Mouse (Mus musculus) mammary gland, adult 2 months (tissue): ENCODE data around the gene Scamp5. TPM values are rescaled to one million over a fixed set of nuclear protein-coding genes. Genes with fewer than 3 reads are reported as not detected.

Experiments used
- polyA plus RNA-seq: library from polyadenylated mRNA; depleted of rRNA; stranded (reverse); fragments of >200 nt; gene quantifications from 2 replicates; pipeline ENCODE4 v1.2.3, GENCODE M21; 2012; ENCODE audit warnings: low replicate concordance; rRNA removed

The Scamp5 gene
- 24.2 and 33.0 TPM in 2 replicates for polyA plus RNA-seq

DNA sequence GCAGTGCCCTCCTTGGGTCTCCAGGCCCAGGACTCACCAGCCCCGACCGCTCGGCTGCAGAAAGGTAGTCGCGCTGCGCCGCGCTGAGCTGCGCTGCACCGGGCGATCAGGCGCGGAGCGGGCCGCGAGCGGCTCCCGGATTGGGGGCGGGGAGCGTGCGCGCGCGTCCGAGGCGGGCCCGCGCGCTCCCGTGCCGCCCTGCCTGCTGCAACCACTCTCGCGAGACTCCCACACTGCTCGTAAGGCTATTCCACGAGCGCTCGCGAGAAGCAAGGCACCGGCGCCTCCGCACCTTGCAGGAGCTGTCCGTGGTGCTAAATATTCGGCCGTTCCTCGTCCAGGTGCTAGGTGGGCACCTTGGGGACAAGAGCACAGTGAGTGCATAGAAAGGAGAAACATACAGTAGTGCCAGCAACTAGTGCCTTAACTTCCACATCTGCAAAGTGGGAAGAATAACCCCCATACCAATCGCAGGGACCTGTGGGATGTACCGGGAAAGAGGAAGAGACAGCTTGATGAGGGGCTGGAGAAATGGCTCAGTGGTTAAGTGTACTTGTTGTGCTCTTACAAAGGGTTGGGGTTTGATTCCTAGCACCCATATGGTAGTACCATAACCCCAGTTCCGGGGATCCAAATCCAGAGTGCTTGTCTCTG lies at the start of gene Scamp5:
Gene Scamp5, minus strand, starts transcription at position 165 of the 654 bp plus-strand sequence.

DNA sequence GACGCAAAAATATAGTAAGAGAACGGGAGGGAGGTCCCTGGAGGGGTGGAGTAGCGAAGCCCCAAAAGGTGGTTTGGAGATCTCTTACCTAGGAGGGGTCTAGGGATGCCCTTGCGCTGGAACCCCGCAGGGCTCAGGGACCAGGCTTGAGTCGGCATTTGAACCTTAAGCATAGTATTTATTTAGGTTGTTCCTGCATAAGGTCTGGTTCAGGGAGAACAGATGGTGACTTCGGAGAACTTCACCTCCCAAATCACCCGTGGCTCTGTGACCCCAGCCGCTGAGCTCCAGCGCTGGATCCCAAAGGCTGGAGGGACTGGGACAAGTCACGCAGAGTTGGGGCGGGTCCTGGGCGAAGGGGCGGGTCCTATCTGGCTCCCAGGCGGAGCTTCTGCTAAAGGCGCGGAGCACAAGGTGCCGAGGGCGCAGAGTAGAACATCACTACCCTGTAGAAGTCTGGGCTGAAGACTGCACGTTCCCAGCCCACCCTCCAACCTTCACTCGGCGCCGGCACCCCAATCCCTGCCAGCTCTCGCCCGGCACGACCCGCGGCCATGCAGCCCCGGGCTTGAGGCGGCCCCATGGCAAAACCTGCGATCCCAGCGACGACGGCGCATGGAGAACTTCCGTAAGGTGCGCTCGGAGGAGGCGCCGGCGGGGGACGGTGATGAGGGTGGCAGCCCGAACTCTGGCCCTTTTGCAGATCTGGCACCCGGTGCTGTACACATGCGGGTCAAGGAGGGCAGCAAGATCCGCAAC lies 35.9 kb upstream of the Scamp5 start, which contains the start of gene Rpp25:
Gene Rpp25, plus strand, starts transcription at position 405 of the 759 bp plus-strand sequence.

DNA sequence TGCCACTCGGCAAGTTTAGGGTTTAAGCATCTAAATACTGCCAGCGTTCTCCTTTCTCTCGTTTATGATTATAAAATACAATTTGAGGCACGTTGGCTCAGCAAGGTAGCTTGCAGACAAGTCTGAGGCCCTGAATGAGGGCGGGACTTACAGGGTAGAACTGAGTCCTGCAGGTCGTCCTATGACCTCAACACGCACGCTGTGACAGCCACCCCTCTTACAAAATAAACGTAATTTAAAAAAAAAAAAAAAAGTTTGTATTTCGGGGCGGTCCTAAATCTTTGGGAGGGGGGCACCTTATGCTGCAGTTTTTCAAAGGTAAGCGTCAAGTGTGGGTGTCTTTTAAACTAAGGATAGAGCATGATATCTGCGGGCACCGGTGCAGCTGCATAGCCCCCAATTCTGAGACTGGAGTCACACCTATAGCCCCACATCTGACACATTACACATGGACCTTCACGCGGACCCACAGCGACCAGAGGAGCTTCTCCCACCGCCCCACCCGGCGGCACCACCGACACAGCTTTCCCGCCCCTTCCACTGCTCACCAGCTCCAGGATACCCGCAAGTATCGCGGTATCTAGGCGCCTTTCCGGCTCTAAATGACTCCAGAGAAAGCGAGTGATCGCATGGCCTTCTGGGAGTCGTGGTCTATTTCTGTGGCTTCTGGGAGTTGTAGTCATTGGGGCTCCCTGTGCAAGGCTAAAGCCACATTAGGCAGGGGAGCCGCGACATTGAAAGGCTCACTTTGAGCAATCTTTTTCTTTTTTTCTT lies 28.2 kb downstream of the Scamp5 start, which contains the start of gene Ppcdc:
Gene Ppcdc, minus strand, starts transcription at position 603 of the 774 bp plus-strand sequence.

Other genes with a start within 250 kb of the Scamp5 start
- gene Trcg1, start 231.5 kb downstream of the Scamp5 start, polyA plus RNA-seq = not detected in 2 replicates
- gene 1700017B05Rik, start 205.4 kb downstream of the Scamp5 start, polyA plus RNA-seq = 12.7 and 22.7 TPM in 2 replicates
- 45.4 and 59.9 TPM in 2 replicates for gene Ppcdc, start 27.9 kb downstream of the Scamp5 start, polyA plus RNA-seq
- gene Rpp25, start 36.0 kb upstream of the Scamp5 start, polyA plus RNA-seq = 0.88 and 1.3 TPM in 2 replicates
- gene Cox5a, start 53.2 kb upstream of the Scamp5 start, polyA plus RNA-seq = 532 and 565 TPM in 2 replicates
- gene Fam219b, start 69.5 kb upstream of the Scamp5 start, polyA plus RNA-seq = 6.0 and 28.5 TPM in 2 replicates
- gene Mpi, start 84.7 kb upstream of the Scamp5 start, polyA plus RNA-seq = 27.1 and 70.1 TPM in 2 replicates
- gene Scamp2, start 92.9 kb upstream of the Scamp5 start, polyA plus RNA-seq = 119 and 132 TPM in 2 replicates
- gene Ulk3, start 121.4 kb upstream of the Scamp5 start, polyA plus RNA-seq = 38.7 and 43.9 TPM in 2 replicates
- gene Cplx3, start 138.2 kb upstream of the Scamp5 start, polyA plus RNA-seq = not detected in 2 replicates
- gene Lman1l, start 152.7 kb upstream of the Scamp5 start, polyA plus RNA-seq = 0.26 and 0.37 TPM in 2 replicates
- 70.4 and 149 TPM in 2 replicates for gene Csk, start 185.6 kb upstream of the Scamp5 start, polyA plus RNA-seq
- 3.1 TPM in 1 of 2 replicates, not detected in the other for gene Cyp1a2, start 215.6 kb upstream of the Scamp5 start, polyA plus RNA-seq
- gene Cyp1a1, start 219.9 kb upstream of the Scamp5 start, polyA plus RNA-seq = 0.69 and 1.1 TPM in 2 replicates
- 11.0 and 14.9 TPM in 2 replicates for gene Edc3, start 240.5 kb upstream of the Scamp5 start, polyA plus RNA-seq